Mouse (Mus musculus) central nervous system, embryonic 14 days (tissue): ENCODE measurements around the gene Asb11. TPM values are rescaled to one million over a fixed set of nuclear protein-coding genes. Genes with fewer than 3 reads are reported as not detected.

Experiments
- polyA plus RNA-seq: library from polyadenylated mRNA; depleted of rRNA; stranded (reverse); fragments of >200 nt; gene quantifications from 2 replicates; pipeline ENCODE4 v1.2.3, GENCODE M21; 2012; rRNA removed

The Asb11 gene
- polyA plus RNA-seq: not detected in 2 replicates

GRCm38 (mm10) chrX:164436709-164437108, at the start of gene Asb11:
Gene Asb11 (plus strand): TSS chrX:164436994.

DNA sequence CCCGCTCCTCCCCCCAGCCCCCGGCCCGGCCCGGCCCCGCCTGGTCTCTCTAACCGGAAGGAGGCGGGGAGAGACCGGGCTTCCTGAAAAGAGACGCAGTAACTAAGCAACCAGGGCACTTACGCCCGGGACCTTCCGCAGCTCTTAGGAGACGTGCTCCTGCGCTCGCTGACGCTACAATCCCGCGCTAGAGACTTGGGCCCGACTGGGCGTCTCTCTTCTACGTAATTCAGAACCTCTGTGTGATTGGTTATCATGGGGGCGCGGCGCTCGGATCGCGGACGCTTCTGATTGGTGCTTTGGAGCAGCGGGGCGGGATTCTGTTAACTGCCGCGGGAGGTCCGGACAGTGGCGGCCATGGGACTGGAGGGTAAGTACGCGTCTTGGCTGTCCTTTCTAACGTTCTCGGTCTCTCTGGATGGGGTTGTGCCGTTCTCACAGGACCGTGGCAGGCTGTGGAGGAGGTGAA, 17.3 kb upstream of the Asb11 start, which contains the start of gene Piga:
TSS of gene Piga (plus strand) at position 317 of the 469 bp plus-strand sequence.

GRCm38 (mm10) chrX:164505709-164506498, 69.1 kb downstream of the Asb11 start, which contains the start of gene Asb9:
Gene Asb9 (plus strand): TSS chrX:164506327.

Other genes with a start within 250 kb of the Asb11 start
- gene Bmx, start 178.8 kb upstream of the Asb11 start, polyA plus RNA-seq: 0.33 and 0.44 TPM in 2 replicates
- 1.4 and 1.7 TPM in 2 replicates for gene Pir, start 167.6 kb upstream of the Asb11 start, polyA plus RNA-seq
- gene Vegfd, start 63.6 kb upstream of the Asb11 start, polyA plus RNA-seq: 1.0 and 2.4 TPM in 2 replicates
- 6.5 TPM in 2 replicates for gene Piga, start 17.2 kb upstream of the Asb11 start, polyA plus RNA-seq
- 0.09 and 0.54 TPM in 2 replicates for gene Asb9, start 69.3 kb downstream of the Asb11 start, polyA plus RNA-seq